Mouse (Mus musculus): ENCODE results near the gene Nmt1.

The Nmt1 gene

GRCm38 (mm10) chr11:103104469-103104868, 76.5 kb downstream of the Nmt1 start:
- no peak for DNase-seq (ENCODE audit: extremely low read depth, insufficient read length, low spot score)

GRCm38 (mm10) chr11:103105180-103105725, 77.3 kb downstream of the Nmt1 start:
- DNase-seq (ENCODE audit: extremely low read depth, insufficient read length, low spot score) = no peak

GRCm38 (mm10) chr11:103105810-103106209, 77.8 kb downstream of the Nmt1 start:
- no peak for DNase-seq (ENCODE audit: extremely low read depth, insufficient read length, low spot score)

GRCm38 (mm10) chr11:103106386-103106785, 78.4 kb downstream of the Nmt1 start:
- no peak for DNase-seq (ENCODE audit: extremely low read depth, insufficient read length, low spot score)

GRCm38 (mm10) chr11:103111301-103111700, 83.3 kb downstream of the Nmt1 start:
- no peak for DNase-seq (ENCODE audit: extremely low read depth, insufficient read length, low spot score)

GRCm38 (mm10) chr11:103111881-103112551, 84.0 kb downstream of the Nmt1 start:
- DNase-seq (ENCODE audit: extremely low read depth, insufficient read length, low spot score) = no peak

- DNase-seq (ENCODE audit: extremely low read depth, insufficient read length, low spot score) = no peak
These were observed 84.5 kb downstream of the Nmt1 start for GRCm38 (mm10) chr11:103112552-103112912.

GRCm38 (mm10) chr11:103113005-103113404, 85.0 kb downstream of the Nmt1 start:
- DNase-seq (ENCODE audit: extremely low read depth, insufficient read length, low spot score) = no peak

- DNase-seq (ENCODE audit: extremely low read depth, insufficient read length, low spot score) = no peak
These were observed 85.8 kb downstream of the Nmt1 start for GRCm38 (mm10) chr11:103113771-103114170.

GRCm38 (mm10) chr11:103114270-103114943, 86.4 kb downstream of the Nmt1 start:
- DNase-seq (ENCODE audit: extremely low read depth, insufficient read length, low spot score) = no peak

GRCm38 (mm10) chr11:103115163-103116007, 87.4 kb downstream of the Nmt1 start:
- peak; percentile 91 for DNase-seq (ENCODE audit: extremely low read depth, insufficient read length, low spot score)

- peak; percentile 100 for DNase-seq (ENCODE audit: extremely low read depth, insufficient read length, low spot score)
These were observed 88.2 kb downstream of the Nmt1 start, which contains the start of gene Hexim1 for GRCm38 (mm10) chr11:103116008-103116818. Hexim1 (plus strand) TSS chr11:103116231.

- DNase-seq (ENCODE audit: extremely low read depth, insufficient read length, low spot score) = peak; percentile 83
These were observed 89.1 kb downstream of the Nmt1 start for GRCm38 (mm10) chr11:103116959-103117590.

GRCm38 (mm10) chr11:103117591-103118009, 89.6 kb downstream of the Nmt1 start:
- DNase-seq (ENCODE audit: extremely low read depth, insufficient read length, low spot score) = peak; percentile 79
